Mouse (Mus musculus): ENCODE results near the gene Itih2. TPM values are rescaled to one million over a fixed set of nuclear protein-coding genes. Genes with fewer than 3 reads are reported as not detected.
A peak's percentile ranks its signal among the peaks of the same experiment; 100 is the strongest.

Gene Itih2
- polyA plus RNA-seq, 1 experiment from 2014 or later, result 0.12 TPM

DNA sequence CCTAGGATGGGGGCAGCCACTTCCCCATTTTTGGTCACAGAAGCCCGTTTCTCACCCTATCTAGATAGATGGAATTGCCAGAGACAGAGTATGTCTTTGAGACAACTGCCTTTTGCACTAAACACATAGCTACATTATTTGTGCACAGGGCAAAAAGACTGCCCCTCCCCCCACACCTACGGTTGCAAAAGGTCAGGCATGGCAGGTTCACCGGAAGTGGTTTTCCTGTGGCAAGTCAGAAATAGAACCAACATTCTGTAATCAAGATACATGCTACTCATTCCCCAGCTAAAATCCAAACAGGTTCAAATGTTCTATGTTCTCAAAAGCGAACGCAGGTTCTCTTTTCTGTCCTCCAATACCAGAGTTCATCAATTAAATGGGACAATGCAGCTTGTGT lies 21.4 kb upstream of the Itih2 start:
- Histone ChIP-seq H3K27me3 (ENCODE audit: control insufficient read depth, insufficient read depth, low read length) (no peaks in the 10 kb centered on the region; the same call in 1 of the 2 replicates), H3K4me1 (replicated peaks; ENCODE audit: control insufficient read depth, insufficient read depth, low read length) (0 out of 2 replicates have a peak, but pooled peaks cover 2% of the 10 kb centered on the region), H3K27ac (ENCODE audit: low read depth, low read length) (no peak overlapping the region), H3K9me3 (ENCODE audit: control insufficient read depth, low read length) (no peaks in the 10 kb centered on the region), H3K9ac (ENCODE audit: low read length) (no peak overlapping the region), H3K4me2 (ENCODE audit: low read depth, low read length, severe bottlenecking) (no peak overlapping the region), H3K36me3 (ENCODE audit: control insufficient read depth, insufficient read depth, low read length) (no peaks in the 10 kb centered on the region), H3K4me3 (ENCODE audit: low read depth, low read length) (no peak overlapping the region)
- no peak for DNase-seq (ENCODE audit: low spot score)
- 87% methylated on average over 5 of the region's 5 CpGs for WGBS
- ATAC-seq (replicated peaks; ENCODE audit: low FRiP score), result no peak

DNA sequence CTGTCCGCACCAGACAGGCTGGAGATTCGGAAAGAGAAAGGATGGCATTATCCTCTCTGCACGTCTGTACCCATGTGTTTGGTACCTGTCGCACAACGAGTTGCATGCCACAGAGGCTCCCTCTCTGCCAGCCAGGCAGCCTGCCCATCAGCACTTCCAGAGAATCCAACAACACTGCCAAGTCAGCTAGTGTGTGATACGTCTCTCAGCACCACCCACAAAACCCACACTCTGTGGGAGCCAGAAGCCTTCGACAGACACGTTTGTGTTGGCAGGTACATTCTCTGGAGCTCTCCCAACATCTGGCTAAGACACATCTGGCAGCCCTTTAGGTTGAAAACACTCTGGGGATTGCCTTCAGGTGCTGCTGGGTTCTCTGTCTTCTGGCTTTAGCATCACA lies 16.0 kb upstream of the Itih2 start:
- DNase-seq (ENCODE audit: low spot score) (no peak), ATAC-seq (replicated peaks; ENCODE audit: low FRiP score) (no peak)
- H3K36me3 ChIP-seq (ENCODE audit: control insufficient read depth, insufficient read depth, low read length), result no peaks in the 10 kb centered on the region
- no peaks in the 10 kb centered on the region for H3K9me3 ChIP-seq (ENCODE audit: control insufficient read depth, low read length)
- H3K9ac ChIP-seq (ENCODE audit: low read length), result no peak overlapping the region
- H3K4me2 ChIP-seq (ENCODE audit: low read depth, low read length, severe bottlenecking), result no peak overlapping the region
- no peaks in the 10 kb centered on the region for H3K27me3 ChIP-seq (ENCODE audit: control insufficient read depth, insufficient read depth, low read length)
- 87% methylated on average over 8 of the region's 8 CpGs for WGBS
- H3K4me3 ChIP-seq (ENCODE audit: low read depth, low read length), result no peak overlapping the region
- H3K4me1 ChIP-seq (replicated peaks; ENCODE audit: control insufficient read depth, insufficient read depth, low read length), result no peaks in the 10 kb centered on the region
- H3K27ac ChIP-seq (ENCODE audit: low read depth, low read length), result no peak overlapping the region

DNA sequence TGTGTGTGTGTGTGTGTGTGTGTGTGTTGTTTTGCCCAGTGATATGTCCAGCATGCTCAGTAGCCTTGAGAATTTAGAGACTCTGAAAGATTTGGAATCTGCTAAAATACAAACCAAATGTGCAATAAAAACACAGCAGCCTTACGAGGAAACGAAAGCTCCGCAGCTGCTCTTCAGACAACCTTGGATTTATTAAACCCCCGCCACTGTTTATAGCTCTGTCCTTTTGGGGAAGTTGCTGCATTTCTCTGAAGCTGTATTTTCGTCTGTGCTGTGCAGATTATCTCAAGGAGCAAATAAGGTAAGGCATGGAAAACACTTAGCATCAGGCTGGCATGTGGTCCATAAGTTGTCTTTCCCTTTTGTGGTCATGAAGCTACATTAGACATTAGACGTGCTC lies 14.3 kb upstream of the Itih2 start:
- ATAC-seq (replicated peaks; ENCODE audit: low FRiP score), result no peak
- H3K9ac ChIP-seq (ENCODE audit: low read length), result no peak overlapping the region
- no peaks in the 10 kb centered on the region for H3K36me3 ChIP-seq (ENCODE audit: control insufficient read depth, insufficient read depth, low read length)
- H3K9me3 ChIP-seq (ENCODE audit: control insufficient read depth, low read length), result no peaks in the 10 kb centered on the region
- WGBS, result 79% methylated on average over 6 of the region's 6 CpGs
- DNase-seq (ENCODE audit: low spot score), result no peak
- no peak overlapping the region for H3K4me2 ChIP-seq (ENCODE audit: low read depth, low read length, severe bottlenecking)
- H3K4me1 ChIP-seq (replicated peaks; ENCODE audit: control insufficient read depth, insufficient read depth, low read length), result no peaks in the 10 kb centered on the region
- H3K27ac ChIP-seq (ENCODE audit: low read depth, low read length), result no peak overlapping the region
- H3K4me3 ChIP-seq (ENCODE audit: low read depth, low read length), result no peak overlapping the region
- H3K27me3 ChIP-seq (ENCODE audit: control insufficient read depth, insufficient read depth, low read length), result no peaks in the 10 kb centered on the region

DNA sequence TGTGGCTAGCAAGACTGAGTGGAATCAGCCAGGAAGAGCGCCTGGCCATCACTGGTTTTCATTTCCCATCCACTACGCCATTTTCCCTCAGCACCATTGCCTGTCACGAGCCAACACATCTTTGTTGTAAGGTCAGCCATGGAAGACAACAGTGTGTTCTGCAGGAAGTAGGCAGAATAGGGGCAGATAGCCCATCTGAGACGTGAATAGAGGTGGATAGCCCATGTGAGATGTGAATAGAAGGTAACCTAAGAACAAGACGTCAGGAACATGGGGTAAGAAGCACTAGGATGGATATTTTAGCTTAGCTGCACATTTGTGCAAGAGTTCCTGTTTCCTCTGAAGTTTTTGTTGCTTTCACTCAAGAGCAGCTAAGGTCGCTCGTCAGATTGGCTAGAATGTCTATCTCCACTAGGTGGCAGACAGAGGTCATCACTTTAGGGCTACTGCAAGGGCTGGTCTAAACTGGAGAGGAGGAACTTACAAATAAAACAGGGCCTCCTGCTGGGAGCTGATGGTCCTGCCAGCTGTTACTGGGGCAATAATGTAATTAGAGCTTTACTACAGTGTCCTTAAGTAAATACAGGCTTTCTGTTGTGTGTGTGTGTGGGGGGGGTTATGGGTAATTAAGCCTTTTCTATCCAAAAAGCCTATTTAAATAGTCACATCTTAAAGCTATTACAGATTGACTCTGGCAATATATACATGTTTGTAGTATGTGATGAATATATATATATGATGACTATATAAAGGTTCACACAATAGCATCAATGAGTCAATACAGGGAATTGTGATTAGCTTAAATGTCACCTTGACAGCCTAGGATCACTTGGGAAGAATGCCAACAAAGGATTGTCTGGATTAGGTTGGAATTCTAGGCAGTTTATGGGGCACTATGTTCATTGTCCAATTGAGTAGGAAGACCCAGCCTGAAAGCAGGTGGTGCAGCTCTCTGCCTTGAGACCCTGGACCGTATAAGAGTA lies 11.6 kb upstream of the Itih2 start:
- Histone ChIP-seq H3K4me1 (replicated peaks; ENCODE audit: control insufficient read depth, insufficient read depth, low read length) (no peaks in the 10 kb centered on the region), H3K27me3 (ENCODE audit: control insufficient read depth, insufficient read depth, low read length) (no peaks in the 10 kb centered on the region), H3K36me3 (ENCODE audit: control insufficient read depth, insufficient read depth, low read length) (no peaks in the 10 kb centered on the region), H3K4me2 (ENCODE audit: low read depth, low read length, severe bottlenecking) (no peak overlapping the region), H3K9ac (ENCODE audit: low read length) (no peak overlapping the region), H3K4me3 (ENCODE audit: low read depth, low read length) (no peak overlapping the region), H3K9me3 (ENCODE audit: control insufficient read depth, low read length) (no peaks in the 10 kb centered on the region), H3K27ac (ENCODE audit: low read depth, low read length) (no peak overlapping the region)
- DNase-seq (ENCODE audit: low spot score) (peak; percentile 63), ATAC-seq (replicated peaks; ENCODE audit: low FRiP score) (peak; percentile 74)
- WGBS, result 36% methylated on average over 8 of the region's 8 CpGs

DNA sequence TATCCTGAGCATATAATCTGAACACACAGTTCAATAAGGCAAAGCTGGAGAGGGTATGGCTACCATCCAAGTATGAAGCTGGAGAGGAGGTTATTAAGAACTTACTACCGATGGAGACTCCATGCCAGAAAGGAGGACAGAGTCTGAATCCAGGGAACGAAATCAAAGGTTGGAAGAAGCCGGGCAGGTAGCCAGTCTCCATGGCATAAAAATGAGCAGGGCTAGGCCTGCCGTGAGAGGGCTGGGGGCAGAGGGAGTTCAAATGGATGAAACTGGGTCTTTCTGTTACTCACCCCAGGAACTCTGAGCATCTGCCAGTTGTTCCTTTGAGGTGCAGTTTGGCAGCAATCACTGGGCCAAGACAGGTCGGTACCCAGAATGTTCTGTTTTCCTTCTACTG lies 9.3 kb upstream of the Itih2 start:
- no peak overlapping the region for H3K4me2 ChIP-seq (ENCODE audit: low read depth, low read length, severe bottlenecking)
- no peaks in the 10 kb centered on the region for H3K4me1 ChIP-seq (replicated peaks; ENCODE audit: control insufficient read depth, insufficient read depth, low read length)
- H3K27ac ChIP-seq (ENCODE audit: low read depth, low read length), result no peak overlapping the region
- no peak overlapping the region for H3K9ac ChIP-seq (ENCODE audit: low read length)
- WGBS, result 85% methylated on average over 5 of the region's 5 CpGs
- no peaks in the 10 kb centered on the region for H3K9me3 ChIP-seq (ENCODE audit: control insufficient read depth, low read length)
- no peaks in the 10 kb centered on the region for H3K27me3 ChIP-seq (ENCODE audit: control insufficient read depth, insufficient read depth, low read length)
- H3K4me3 ChIP-seq (ENCODE audit: low read depth, low read length), result no peak overlapping the region
- ATAC-seq (replicated peaks; ENCODE audit: low FRiP score) (no peak), DNase-seq (ENCODE audit: low spot score) (no peak)
- H3K36me3 ChIP-seq (ENCODE audit: control insufficient read depth, insufficient read depth, low read length), result no peaks in the 10 kb centered on the region

DNA sequence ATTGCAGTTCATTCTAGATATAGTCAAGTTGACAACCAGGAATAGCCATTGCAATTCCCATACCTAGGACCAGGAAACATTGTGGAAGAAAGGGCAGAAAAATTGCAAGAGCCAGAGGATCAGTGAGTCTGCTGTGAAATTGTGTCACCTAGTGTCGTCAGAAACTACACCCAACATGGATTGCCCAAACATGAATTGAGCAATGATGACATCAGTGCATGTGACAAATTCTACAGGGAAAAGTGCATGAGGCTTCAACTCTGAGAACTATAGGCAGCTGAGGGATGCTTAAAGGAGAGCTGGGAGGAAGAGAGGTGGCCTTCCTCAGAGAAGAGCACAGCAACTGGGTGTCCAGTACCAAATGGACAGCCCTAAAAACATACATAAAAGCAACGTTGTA lies 6.1 kb upstream of the Itih2 start:
- Histone ChIP-seq H3K4me3 (ENCODE audit: low read depth, low read length) (no peak overlapping the region), H3K4me1 (replicated peaks; ENCODE audit: control insufficient read depth, insufficient read depth, low read length) (no peaks in the 10 kb centered on the region), H3K4me2 (ENCODE audit: low read depth, low read length, severe bottlenecking) (no peak overlapping the region), H3K9ac (ENCODE audit: low read length) (no peak overlapping the region), H3K27ac (ENCODE audit: low read depth, low read length) (no peak overlapping the region), H3K36me3 (ENCODE audit: control insufficient read depth, insufficient read depth, low read length) (no peaks in the 10 kb centered on the region), H3K9me3 (ENCODE audit: control insufficient read depth, low read length) (no peaks in the 10 kb centered on the region), H3K27me3 (ENCODE audit: control insufficient read depth, insufficient read depth, low read length) (no peaks in the 10 kb centered on the region)
- DNase-seq (ENCODE audit: low spot score) (no peak), ATAC-seq (replicated peaks; ENCODE audit: low FRiP score) (no peak)
- 82% methylated on average over 2 of the region's 2 CpGs for WGBS

DNA sequence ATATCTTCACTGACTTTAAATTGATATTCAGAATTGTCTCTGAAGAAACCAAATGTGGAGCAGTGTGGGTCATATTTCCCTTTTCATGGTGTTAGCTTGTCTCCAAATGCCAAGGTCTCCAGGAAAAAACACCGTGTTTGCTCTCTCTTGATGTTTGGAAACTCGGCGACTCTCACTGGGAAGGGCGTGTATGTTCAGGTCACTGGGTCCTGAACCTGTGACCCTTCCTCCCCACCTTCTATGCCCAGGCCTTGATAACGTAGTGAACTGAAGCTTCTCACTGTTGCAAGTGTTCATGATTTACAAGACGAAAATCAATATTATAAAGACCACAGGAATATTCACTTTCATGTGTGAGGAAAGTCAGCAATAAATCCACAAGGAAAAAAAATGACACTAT lies 2.7 kb upstream of the Itih2 start:
- Histone ChIP-seq H3K36me3 (ENCODE audit: control insufficient read depth, insufficient read depth, low read length) (no peaks in the 10 kb centered on the region), H3K27ac (ENCODE audit: low read depth, low read length) (no peak overlapping the region), H3K27me3 (ENCODE audit: control insufficient read depth, insufficient read depth, low read length) (no peaks in the 10 kb centered on the region), H3K9me3 (ENCODE audit: control insufficient read depth, low read length) (no peaks in the 10 kb centered on the region), H3K4me1 (replicated peaks; ENCODE audit: control insufficient read depth, insufficient read depth, low read length) (no peaks in the 10 kb centered on the region), H3K9ac (ENCODE audit: low read length) (no peak overlapping the region), H3K4me2 (ENCODE audit: low read depth, low read length, severe bottlenecking) (no peak overlapping the region), H3K4me3 (ENCODE audit: low read depth, low read length) (no peak overlapping the region)
- 84% methylated on average over 6 of the region's 6 CpGs for WGBS
- no peak for ATAC-seq (replicated peaks; ENCODE audit: low FRiP score)
- no peak for DNase-seq (ENCODE audit: low spot score)

DNA sequence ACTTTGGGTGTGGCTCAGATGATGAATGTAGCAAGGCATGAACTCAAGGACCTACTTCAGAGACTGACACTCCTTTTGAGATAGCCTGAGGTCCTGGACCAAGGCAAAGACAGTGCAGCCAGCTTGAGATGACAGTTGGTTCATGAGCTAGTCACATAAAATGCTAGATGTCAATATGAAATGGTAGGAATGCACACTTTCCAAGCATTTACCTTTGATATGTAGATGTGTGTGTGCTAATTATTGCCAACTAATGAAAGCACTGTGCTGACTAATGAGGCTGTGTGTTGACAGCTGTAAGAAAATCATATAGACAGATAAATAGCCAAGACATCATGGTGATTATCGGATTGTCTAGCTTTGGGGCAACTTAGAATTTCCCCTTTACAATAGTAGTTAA lies 932 bp upstream of the Itih2 start:
- H3K9ac ChIP-seq (ENCODE audit: low read length), result no peak overlapping the region
- H3K4me2 ChIP-seq (ENCODE audit: low read depth, low read length, severe bottlenecking), result no peak overlapping the region
- no peaks in the 10 kb centered on the region for H3K9me3 ChIP-seq (ENCODE audit: control insufficient read depth, low read length)
- H3K4me3 ChIP-seq (ENCODE audit: low read depth, low read length), result no peak overlapping the region
- no peak overlapping the region for H3K27ac ChIP-seq (ENCODE audit: low read depth, low read length)
- no peaks in the 10 kb centered on the region for H3K4me1 ChIP-seq (replicated peaks; ENCODE audit: control insufficient read depth, insufficient read depth, low read length)
- no peaks in the 10 kb centered on the region for H3K36me3 ChIP-seq (ENCODE audit: control insufficient read depth, insufficient read depth, low read length)
- WGBS, result 85% methylated on average over 1 of the region's 1 CpGs
- no peaks in the 10 kb centered on the region for H3K27me3 ChIP-seq (ENCODE audit: control insufficient read depth, insufficient read depth, low read length)
- ATAC-seq (replicated peaks; ENCODE audit: low FRiP score) (no peak), DNase-seq (ENCODE audit: low spot score) (no peak)
